Mouse (Mus musculus) lung, postnatal 36 days (tissue): ENCODE results near the gene Cyb5r3.
"Not testable (repeated sequence)": the region's sequence is repeated elsewhere in the genome, so short reads cannot be mapped to it uniquely, and the experiment has no call there.

Experiments
- DNase-seq: peaks from one replicate; pipeline ENCODE4 v3.0.0; 2022; ENCODE audit warnings: mixed read lengths

The Cyb5r3 gene

GRCm38 (mm10) chr15:83150073-83150442 is 22.3 kb downstream of the Cyb5r3 start:
- no peak for DNase-seq

- peak; percentile 99 for DNase-seq
Measured at GRCm38 (mm10) chr15:83149196-83150072, 23.0 kb downstream of the Cyb5r3 start, which contains the start of gene Poldip3. Gene Poldip3, minus strand, starts transcription at chr15:83149384.

GRCm38 (mm10) chr15:83148801-83149195 is 23.6 kb downstream of the Cyb5r3 start:
- DNase-seq, result no peak

- no peak for DNase-seq
Measured at GRCm38 (mm10) chr15:83148395-83148794, 24.0 kb downstream of the Cyb5r3 start.

GRCm38 (mm10) chr15:83145541-83145940 is 26.9 kb downstream of the Cyb5r3 start:
- no peak for DNase-seq

GRCm38 (mm10) chr15:83142861-83143260 is 29.5 kb downstream of the Cyb5r3 start:
- no peak for DNase-seq

GRCm38 (mm10) chr15:83135654-83136053 is 36.7 kb downstream of the Cyb5r3 start:
- no peak for DNase-seq

GRCm38 (mm10) chr15:83134671-83135070 is 37.7 kb downstream of the Cyb5r3 start:
- DNase-seq, result no peak

- no peak for DNase-seq
Measured at GRCm38 (mm10) chr15:83129530-83130231, 42.7 kb downstream of the Cyb5r3 start.

GRCm38 (mm10) chr15:83127037-83127436 is 45.4 kb downstream of the Cyb5r3 start:
- not testable (repeated sequence) for DNase-seq

GRCm38 (mm10) chr15:83126582-83126981 is 45.8 kb downstream of the Cyb5r3 start:
- no peak for DNase-seq

GRCm38 (mm10) chr15:83124625-83125024 is 47.8 kb downstream of the Cyb5r3 start:
- no peak for DNase-seq

GRCm38 (mm10) chr15:83122566-83123145 is 49.7 kb downstream of the Cyb5r3 start, which contains the start of gene Rrp7a:
Gene Rrp7a, minus strand, starts transcription at chr15:83122801.
- peak; percentile 96 for DNase-seq

GRCm38 (mm10) chr15:83121709-83122565 is 50.5 kb downstream of the Cyb5r3 start:
- DNase-seq, result peak; percentile 54

- DNase-seq, result peak; percentile 55
Measured at GRCm38 (mm10) chr15:83118360-83118759, 54.0 kb downstream of the Cyb5r3 start.

GRCm38 (mm10) chr15:83115071-83115470 is 57.3 kb downstream of the Cyb5r3 start:
- no peak for DNase-seq

GRCm38 (mm10) chr15:83114106-83114505 is 58.3 kb downstream of the Cyb5r3 start:
- DNase-seq, result no peak

GRCm38 (mm10) chr15:83112898-83113297 is 59.5 kb downstream of the Cyb5r3 start:
- DNase-seq, result peak; percentile 81

GRCm38 (mm10) chr15:83111874-83112273 is 60.5 kb downstream of the Cyb5r3 start:
- DNase-seq, result no peak

- DNase-seq, result no peak
Measured at GRCm38 (mm10) chr15:83111290-83111689, 61.1 kb downstream of the Cyb5r3 start.

GRCm38 (mm10) chr15:83107814-83108213 is 64.6 kb downstream of the Cyb5r3 start:
- no peak for DNase-seq

GRCm38 (mm10) chr15:83106426-83106825 is 66.0 kb downstream of the Cyb5r3 start:
- no peak for DNase-seq
